Mouse (Mus musculus) erythroblast, embryonic 14.5 days (primary cell): ENCODE measurements around the gene Bcl2l14.

Experiments
- GATA1 ChIP-seq: IDR thresholded peaks from 2 replicates; pipeline ENCODE4 v1.6.1; 2012; ENCODE audit warnings: low read length, inconsistent platforms, mixed read lengths
- TAL1 ChIP-seq: IDR thresholded peaks from 3 replicates; pipeline ENCODE4 v1.6.1; 2012; ENCODE audit warnings: low read length, inconsistent platforms, mixed read lengths

DNA sequence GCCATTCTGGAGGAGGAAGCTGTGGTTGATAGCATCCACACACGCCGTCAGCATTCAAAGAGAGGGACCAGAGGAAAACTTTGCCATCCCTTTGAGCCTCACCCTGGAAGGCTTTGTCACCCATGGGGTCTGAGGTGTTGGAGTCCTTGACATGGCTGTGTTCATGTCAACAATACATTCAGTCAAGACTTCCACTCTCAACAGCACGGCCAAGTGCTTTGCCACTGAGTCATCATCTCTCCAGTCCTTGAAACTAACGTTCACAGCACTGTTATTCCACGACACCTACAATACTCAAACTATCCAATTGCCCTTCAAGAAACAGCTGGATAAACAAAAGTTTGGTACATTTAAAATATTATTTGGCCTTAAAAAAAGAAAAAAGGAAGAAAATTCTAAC lies 46.1 kb downstream of the Bcl2l14 start:
- no peak for TF ChIP-seq GATA1
- TF ChIP-seq TAL1 = no peak
